Mouse (Mus musculus): ENCODE results near the gene Pcsk6.

- TF ChIP-seq CTCF (IDR thresholded peaks at IDR 0.05; ENCODE audit: control insufficient read depth, insufficient read depth, insufficient replicate concordance, low read depth, low read length) (no peak), POLR2A (IDR thresholded peaks at IDR 0.05; ENCODE audit: control insufficient read depth, low read depth, low read length) (no peak)
These were observed 185.7 kb downstream of the Pcsk6 start for GRCm38 (mm10) chr7:66046921-66047918.

All from testis, adult 2 months (tissue).